9 mouse cellular contexts compared by ENCODE assay signal in genomic region chr11:46665599-46666522, GRCm38 (mm10). TPM values are rescaled to one million over a fixed set of nuclear protein-coding genes. Genes with fewer than 3 reads are reported as not detected.
DNase-seq lines count a peak whose midpoint lies in the region; ATAC-seq and TF ChIP-seq lines count a peak whose summit lies in the region.
"Had no signal": no experiment of that assay in that cellular context is flagged by ENCODE, and none has a peak within 500 bp of the region (broad histone marks: within the 10 kb centered on the region; RNA-seq: fewer than 3 reads in every experiment).

No protein-coding gene starts in this region.

- H3K9me3 ChIP-seq in hindbrain, embryonic 13.5 days, result no peaks in the 10 kb centered on the region
- no peaks in the 10 kb centered on the region for H3K9me3 ChIP-seq in limb, embryonic 14.5 days (ENCODE audit: control insufficient read depth, low read length)

- H3K4me3 ChIP-seq in testis, adult 2 months (ENCODE audit: control insufficient read depth, low read depth, low read length), result no peak overlapping the region
- no peak overlapping the region for H3K4me3 ChIP-seq in hindbrain, embryonic 13.5 days
- H3K4me3 ChIP-seq in limb, embryonic 14.5 days (replicated peaks; ENCODE audit: low read length), result no peak overlapping the region

- H3K4me1 ChIP-seq in testis, adult 2 months (ENCODE audit: control insufficient read depth, insufficient read depth, low read length), result no peaks in the 10 kb centered on the region
- no peaks in the 10 kb centered on the region for H3K4me1 ChIP-seq in hindbrain, embryonic 13.5 days (replicated peaks)
- no peaks in the 10 kb centered on the region for H3K4me1 ChIP-seq in limb, embryonic 14.5 days (ENCODE audit: control insufficient read depth, insufficient read depth, low read length)

- WGBS in hindbrain, embryonic 13.5 days, result 72% methylated on average over 6 of the region's 6 CpGs
- 61% methylated on average over 6 of the region's 6 CpGs for WGBS in limb, embryonic 14.5 days

- peak; percentile 20; the same call in 1 of the 2 replicates for TF ChIP-seq CTCF in testis, adult 2 months (IDR thresholded peaks at IDR 0.05; ENCODE audit: control insufficient read depth, insufficient read depth, insufficient replicate concordance, low read depth, low read length)

- peak; percentile 7 for DNase-seq in adrenal gland, adult 2 months
- DNase-seq in adrenal gland, postnatal 4 days (ENCODE audit: low spot score in 2 of 2), result no peak
- DNase-seq in testis, postnatal 10 days (ENCODE audit: low spot score), result no peak
- peak; percentile 63 for DNase-seq in limb, embryonic 14.5 days (ENCODE audit: low spot score)
- DNase-seq in heart, adult 8-10 months (ENCODE audit: low spot score), result no peak

- H3K4me2 ChIP-seq in hindbrain, embryonic 13.5 days, result no peak overlapping the region
- no peak overlapping the region for H3K4me2 ChIP-seq in limb, embryonic 14.5 days (replicated peaks; ENCODE audit: low read depth, low read length, severe bottlenecking)

- ATAC-seq in hindbrain, embryonic 13.5 days (ENCODE audit: low FRiP score), result peak; percentile 79
- peak; percentile 65; the same call in 1 of the 2 replicates for ATAC-seq in limb, embryonic 14.5 days (ENCODE audit: low FRiP score, low read depth)
- ATAC-seq in monocyte, adult 5-6 weeks (replicated peaks; ENCODE audit: insufficient number of reproducible peaks, low FRiP score, low TSS enrichment, poor library complexity, severe bottlenecking), result peak; percentile 59; the same call in 1 of the 2 replicates

- H3K9ac ChIP-seq in hindbrain, embryonic 13.5 days, result no peak overlapping the region
- no peak overlapping the region for H3K9ac ChIP-seq in limb, embryonic 14.5 days (ENCODE audit: low read depth, low read length, severe bottlenecking)

- H3K36me3 ChIP-seq in testis, adult 2 months (ENCODE audit: control insufficient read depth, insufficient read depth, low read length), result no peaks in the 10 kb centered on the region
- H3K36me3 ChIP-seq in hindbrain, embryonic 13.5 days, result no peaks in the 10 kb centered on the region
- H3K36me3 ChIP-seq in limb, embryonic 14.5 days (ENCODE audit: control insufficient read depth, insufficient read depth, low read length), result no peaks in the 10 kb centered on the region

- no peak for TF ChIP-seq POLR2A in testis, adult 2 months (IDR thresholded peaks at IDR 0.05; ENCODE audit: control insufficient read depth, low read depth, low read length)
- no peak for TF ChIP-seq POLR2A in limb, embryonic 14.5 days (IDR thresholded peaks at IDR 0.05; ENCODE audit: borderline replicate concordance, extremely low read depth, insufficient read depth, insufficient read length)

- no peaks in the 10 kb centered on the region for H3K27me3 ChIP-seq in testis, adult 2 months (ENCODE audit: control insufficient read depth, insufficient read depth, low read length)
- no peaks in the 10 kb centered on the region for H3K27me3 ChIP-seq in hindbrain, embryonic 13.5 days
- H3K27me3 ChIP-seq in limb, embryonic 14.5 days (ENCODE audit: control insufficient read depth, insufficient read depth, low read length), result no peaks in the 10 kb centered on the region

- no peak overlapping the region for H3K27ac ChIP-seq in testis, adult 2 months (ENCODE audit: control insufficient read depth, insufficient read depth, low read depth, low read length)
- no peak overlapping the region for H3K27ac ChIP-seq in hindbrain, embryonic 13.5 days
- H3K27ac ChIP-seq in limb, embryonic 14.5 days (replicated peaks; ENCODE audit: low read depth, low read length), result no peak overlapping the region
- H3K27ac ChIP-seq: macrophage had no signal

RNA-seq across cellular contexts. Expression of gene Dppa1, which starts 36.8 kb away (rescaled TPM):
- total RNA-seq in adrenal gland, adult 2 months (2021), result not detected
- not detected in 2 replicates for polyA plus RNA-seq in adrenal gland, adult 2 months (2012; rRNA removed)
- total RNA-seq in adrenal gland, postnatal 4 days (2021), result not detected
- polyA plus RNA-seq in testis, adult 2 months (2012; rRNA removed), result not detected in 2 replicates
- not detected in 2 replicates for polyA plus RNA-seq in hindbrain, embryonic 13.5 days (2015; fragmentation: Nextera tagmentation; extraction: Ambion mirVana)
- not detected in 2 replicates for polyA plus RNA-seq in limb, embryonic 14.5 days (2012; rRNA removed)
- polyA plus RNA-seq in limb, embryonic 14.5 days (2014; fragmentation: Nextera tagmentation; extraction: Ambion mirVana), result not detected in 2 replicates
- total RNA-seq in monocyte, adult 5-6 weeks (2017), result not detected in 3 replicates
- not detected for total RNA-seq in heart, adult 8-10 months (2022)
- polyA plus RNA-seq: macrophage had no signal

RNA-seq across cellular contexts. Expression of gene Timd2, which starts 41.0 kb away (rescaled TPM):
- total RNA-seq in adrenal gland, adult 2 months (2021), result under 1 TPM in 1 of 2 experiments, not detected in 1; 0.37 TPM
- polyA plus RNA-seq in adrenal gland, adult 2 months (2012; rRNA removed), result not detected in 2 replicates
- 1 to 10 TPM in 1 of 2 experiments, under 1 TPM in 1; 0.20 to 7.7 TPM for total RNA-seq in adrenal gland, postnatal 4 days (2021)
- 0.10 and 0.31 TPM in 2 replicates for polyA plus RNA-seq in testis, adult 2 months (2012; rRNA removed)
- not detected in 2 replicates for polyA plus RNA-seq in hindbrain, embryonic 13.5 days (2015; fragmentation: Nextera tagmentation; extraction: Ambion mirVana)
- 0.06 and 0.11 TPM in 2 replicates for polyA plus RNA-seq in limb, embryonic 14.5 days (2012; rRNA removed)
- not detected in 2 replicates for polyA plus RNA-seq in limb, embryonic 14.5 days (2014; fragmentation: Nextera tagmentation; extraction: Ambion mirVana)
- 0.38 to 0.97 TPM in 2 of 3 replicates, not detected in the other for total RNA-seq in monocyte, adult 5-6 weeks (2017)
- total RNA-seq in heart, adult 8-10 months (2022), result not detected
- polyA plus RNA-seq: macrophage had no signal

Comparison
In these comparisons a context has a peak if more than half of its experiments do, and no peak if none do; other contexts are left out.
1. DNase-seq: peak in adrenal gland, adult 2 months (single experiment) and limb, embryonic 14.5 days (single experiment); none in adrenal gland, postnatal 4 days (0 of 2), testis, postnatal 10 days (single experiment) and heart, adult 8-10 months (single experiment).
2. Peak in every context shown above with its lines, with median percentiles within 50 percentile points of each other: ATAC-seq.